Mouse (Mus musculus): ENCODE measurements at regions not wholly inside any gene's neighbourhood (a gene's known extent, or its start where the extent isn't known, plus 50 kb on each side); places are given as distances from the start of the nearest gene placed in this dataset.

DNA sequence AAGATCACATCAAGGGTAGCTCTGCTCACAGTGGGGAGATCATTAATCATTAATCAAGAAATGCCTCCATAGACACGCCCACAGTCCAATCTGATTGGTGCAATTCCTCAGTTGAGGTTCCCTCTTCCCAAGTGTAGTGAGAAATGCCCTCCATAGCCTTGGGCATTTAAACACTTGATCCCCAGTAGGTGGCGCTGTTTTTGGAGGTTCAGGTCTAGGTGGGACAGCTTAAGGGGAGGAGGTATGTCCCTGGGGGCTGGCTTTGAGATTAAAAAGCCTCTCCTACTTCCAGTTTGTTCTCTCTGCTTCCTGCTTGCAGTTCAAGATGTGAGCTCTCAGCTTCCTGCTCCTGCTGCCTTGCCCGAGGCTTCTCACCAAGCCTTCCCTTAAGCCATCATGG, 200.5 kb upstream of the Map3k1 start:
- Histone ChIP-seq H3K9ac (no peak overlapping the region), H3K4me3 (no peak overlapping the region), H3K27ac (no peak overlapping the region), H3K9me3 (replicated peaks) (no peaks in the 10 kb centered on the region), H3K4me2 (no peak overlapping the region), H3K36me3 (no peaks in the 10 kb centered on the region), H3K27me3 (no peaks in the 10 kb centered on the region), H3K4me1 (replicated peaks) (0 out of 2 replicates have a peak, but pooled peaks cover 3% of the 10 kb centered on the region)
- no peak for ATAC-seq (replicated peaks; ENCODE audit: insufficient number of reproducible peaks, insufficient read depth, low FRiP score, low read depth)
- WGBS = 79% methylated on average over 3 of the region's 3 CpGs

GRCm38 (mm10) chr13:112010464-112010863, 201.7 kb upstream of the Map3k1 start:
- Histone ChIP-seq H3K9me3 (replicated peaks) (no peaks in the 10 kb centered on the region), H3K4me1 (replicated peaks) (0 out of 2 replicates have a peak, but pooled peaks cover 3% of the 10 kb centered on the region), H3K36me3 (no peaks in the 10 kb centered on the region), H3K27me3 (no peaks in the 10 kb centered on the region), H3K4me2 (no peak overlapping the region), H3K4me3 (no peak overlapping the region), H3K27ac (peak overlapping the region; percentile 27; the same call in 1 of the 2 replicates), H3K9ac (no peak overlapping the region)
- 0 out of 2 replicates have a peak, but pooled peaks have one; percentile 47 for ATAC-seq (replicated peaks; ENCODE audit: insufficient number of reproducible peaks, insufficient read depth, low FRiP score, low read depth)
- 69% methylated on average over 8 of the region's 8 CpGs for WGBS

DNA sequence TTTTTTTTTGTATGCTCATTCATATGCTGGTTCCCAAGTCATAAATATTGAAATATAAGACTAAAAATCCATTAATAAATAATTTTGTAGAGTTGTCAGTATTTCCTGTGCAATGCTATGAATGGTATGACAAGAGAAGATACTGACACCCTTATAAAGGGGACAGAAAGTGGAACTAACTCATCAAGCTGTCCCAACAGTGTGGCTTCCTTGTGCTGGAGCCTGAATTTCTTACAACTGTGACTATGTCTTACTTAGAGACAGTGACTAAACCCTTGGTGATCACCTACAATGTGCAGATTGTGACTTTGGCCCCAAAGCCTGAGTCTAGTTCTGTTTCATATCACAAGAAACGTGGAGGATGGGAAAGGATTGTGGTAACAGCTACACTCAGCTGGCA, 203.8 kb upstream of the Map3k1 start:
- WGBS = 43% methylated on average over 1 of the region's 1 CpGs
- ATAC-seq (replicated peaks; ENCODE audit: insufficient number of reproducible peaks, insufficient read depth, low FRiP score, low read depth) = no peak
- H3K4me1 ChIP-seq (replicated peaks) = no peaks in the 10 kb centered on the region

GRCm38 (mm10) chr13:112015083-112015482, 206.3 kb upstream of the Map3k1 start:
- Histone ChIP-seq H3K4me3 (no peak overlapping the region), H3K9me3 (replicated peaks) (no peaks in the 10 kb centered on the region), H3K4me1 (replicated peaks) (no peaks in the 10 kb centered on the region), H3K9ac (no peak overlapping the region), H3K27ac (no peak overlapping the region), H3K27me3 (no peaks in the 10 kb centered on the region), H3K36me3 (no peaks in the 10 kb centered on the region), H3K4me2 (no peak overlapping the region)
- WGBS = 85% methylated on average over 3 of the region's 3 CpGs
- no peak for ATAC-seq (replicated peaks; ENCODE audit: insufficient number of reproducible peaks, insufficient read depth, low FRiP score, low read depth)

More for the DNA sequence above, 203.8 kb upstream of the Map3k1 start:
- Histone ChIP-seq H3K9ac (no peak overlapping the region), H3K4me2 (no peak overlapping the region), H3K9me3 (replicated peaks) (no peaks in the 10 kb centered on the region), H3K36me3 (no peaks in the 10 kb centered on the region), H3K4me3 (no peak overlapping the region), H3K27ac (no peak overlapping the region), H3K27me3 (no peaks in the 10 kb centered on the region)

DNA sequence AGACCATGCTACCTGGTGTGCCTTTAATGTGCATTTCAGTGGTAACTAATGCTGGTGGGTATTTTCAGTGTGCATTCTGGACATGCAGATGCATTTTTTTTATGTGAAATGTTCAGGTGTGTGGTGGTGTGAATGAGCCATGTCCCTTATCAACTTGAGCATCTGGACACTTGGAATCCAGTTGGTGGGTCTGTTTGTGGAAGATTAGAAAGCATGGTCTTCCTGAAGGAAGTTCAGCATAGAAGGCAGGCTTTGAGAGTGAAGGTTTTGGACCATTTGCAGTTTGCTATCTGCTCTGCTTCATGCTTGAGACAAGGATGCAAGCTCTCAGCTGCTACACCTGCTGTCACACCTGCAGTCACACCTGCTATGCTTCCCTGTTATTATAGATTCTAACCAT, 207.5 kb upstream of the Map3k1 start:
- Histone ChIP-seq H3K9ac (no peak overlapping the region), H3K4me2 (no peak overlapping the region), H3K36me3 (no peaks in the 10 kb centered on the region), H3K27me3 (no peaks in the 10 kb centered on the region), H3K4me1 (replicated peaks) (no peaks in the 10 kb centered on the region), H3K27ac (no peak overlapping the region), H3K4me3 (no peak overlapping the region), H3K9me3 (replicated peaks) (no peaks in the 10 kb centered on the region)
- no peak for ATAC-seq (replicated peaks; ENCODE audit: insufficient number of reproducible peaks, insufficient read depth, low FRiP score, low read depth)

DNA sequence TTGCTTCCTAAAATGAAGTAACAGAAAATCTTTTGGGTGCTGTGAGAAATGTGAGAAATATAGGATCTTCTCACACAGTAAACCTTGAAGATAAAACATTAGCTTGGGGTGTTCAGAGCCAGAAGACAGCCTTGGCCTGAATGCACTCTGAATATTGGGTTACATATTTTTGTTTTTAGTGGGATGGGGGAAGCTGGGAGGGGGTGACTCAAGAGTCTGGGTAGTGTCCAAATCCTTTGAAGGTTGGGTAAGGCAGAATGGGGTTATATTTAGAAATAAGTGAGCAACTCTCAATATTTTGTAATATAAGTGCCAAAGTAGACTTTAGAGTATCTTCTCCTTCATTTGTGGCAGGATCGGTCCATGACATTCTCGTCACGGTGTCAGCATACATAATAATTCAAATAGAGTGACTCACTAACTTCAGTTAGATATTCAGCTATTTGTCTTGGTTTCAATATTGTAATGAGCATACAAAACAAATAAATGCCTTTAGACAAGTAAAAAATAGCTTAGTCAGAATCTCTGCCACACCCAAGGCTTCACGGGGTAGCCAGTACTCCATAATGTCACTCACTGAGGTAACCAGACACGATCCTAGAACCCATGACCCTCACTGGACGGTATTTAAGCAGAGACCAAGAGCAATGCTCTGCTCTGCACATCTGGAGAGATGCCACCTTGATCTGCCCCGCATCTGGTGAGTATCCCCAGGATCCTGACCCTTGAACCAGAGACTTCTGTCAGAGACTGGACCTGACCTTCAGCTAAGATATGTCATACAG, 209.9 kb upstream of the Map3k1 start:
- H3K9ac ChIP-seq = no peak overlapping the region
- H3K4me3 ChIP-seq = no peak overlapping the region
- no peaks in the 10 kb centered on the region for H3K27me3 ChIP-seq
- no peak overlapping the region for H3K4me2 ChIP-seq
- no peak overlapping the region for H3K27ac ChIP-seq
- no peaks in the 10 kb centered on the region for H3K36me3 ChIP-seq
- WGBS = 84% methylated on average over 7 of the region's 7 CpGs
- no peak for ATAC-seq (replicated peaks; ENCODE audit: insufficient number of reproducible peaks, insufficient read depth, low FRiP score, low read depth)
- H3K9me3 ChIP-seq (replicated peaks) = no peaks in the 10 kb centered on the region
- peaks cover 3% of the 10 kb centered on the region; the same call in 1 of the 2 replicates for H3K4me1 ChIP-seq (replicated peaks)

DNA sequence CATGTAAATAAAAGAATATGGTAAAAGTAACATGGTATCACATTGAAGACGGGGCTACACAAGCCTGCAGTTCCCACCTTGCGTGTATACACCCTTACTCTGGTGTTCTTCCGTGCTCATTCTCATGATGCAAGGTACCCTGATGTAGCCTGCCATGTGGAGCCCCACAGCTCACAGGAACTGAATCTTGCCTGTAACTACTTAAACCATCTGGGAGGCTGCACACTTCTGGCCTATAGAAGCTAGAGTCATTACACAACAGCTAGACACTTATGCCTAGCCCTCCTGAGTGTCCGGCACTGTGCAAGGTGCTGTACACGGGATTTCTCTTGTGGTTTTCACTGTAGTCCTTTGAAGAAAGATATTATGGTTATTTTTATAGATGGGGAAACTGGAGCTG, 210.8 kb upstream of the Map3k1 start:
- WGBS = 85% methylated on average over 5 of the region's 5 CpGs

DNA sequence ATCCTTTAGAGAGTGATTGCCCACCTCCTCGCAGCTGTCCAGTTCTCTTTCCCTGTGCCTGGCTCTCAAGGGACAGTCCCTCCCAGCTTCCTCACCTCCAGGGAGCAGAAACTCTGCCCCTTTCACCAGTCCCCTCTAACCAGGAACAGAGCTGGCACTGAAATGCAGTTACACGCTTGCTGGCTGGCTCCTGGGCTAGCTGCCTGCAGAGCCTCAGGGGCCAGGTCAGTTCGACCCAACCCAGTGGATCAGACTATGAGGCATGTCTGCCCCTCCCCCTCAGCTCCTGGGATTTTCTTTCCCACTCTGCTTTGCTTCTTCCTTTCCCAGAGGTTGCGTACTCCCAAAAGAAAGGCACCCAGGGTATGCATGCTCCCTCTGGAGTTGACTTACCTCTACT, 214.4 kb upstream of the Map3k1 start:
- Histone ChIP-seq H3K36me3 (no peaks in the 10 kb centered on the region), H3K4me1 (replicated peaks) (peaks cover 5% of the 10 kb centered on the region; the same call in 1 of the 2 replicates), H3K27ac (no peak overlapping the region), H3K9me3 (replicated peaks) (no peaks in the 10 kb centered on the region), H3K27me3 (no peaks in the 10 kb centered on the region), H3K4me2 (no peak overlapping the region), H3K9ac (no peak overlapping the region), H3K4me3 (no peak overlapping the region)
- 40% methylated on average over 4 of the region's 4 CpGs for WGBS
- ATAC-seq (replicated peaks; ENCODE audit: insufficient number of reproducible peaks, insufficient read depth, low FRiP score, low read depth) = no peak

More for the DNA sequence above, 210.8 kb upstream of the Map3k1 start:
- Histone ChIP-seq H3K36me3 (no peaks in the 10 kb centered on the region), H3K4me3 (no peak overlapping the region), H3K27me3 (no peaks in the 10 kb centered on the region), H3K4me1 (replicated peaks) (peaks cover 3% of the 10 kb centered on the region; the same call in 1 of the 2 replicates), H3K4me2 (no peak overlapping the region), H3K27ac (no peak overlapping the region), H3K9me3 (replicated peaks) (no peaks in the 10 kb centered on the region), H3K9ac (no peak overlapping the region)
- ATAC-seq (replicated peaks; ENCODE audit: insufficient number of reproducible peaks, insufficient read depth, low FRiP score, low read depth) = no peak

GRCm38 (mm10) chr13:112024667-112025585, 216.1 kb upstream of the Map3k1 start:
- ATAC-seq (replicated peaks; ENCODE audit: insufficient number of reproducible peaks, insufficient read depth, low FRiP score, low read depth) = no peak
- no peaks in the 10 kb centered on the region for H3K36me3 ChIP-seq
- no peak overlapping the region for H3K4me2 ChIP-seq
- WGBS = 79% methylated on average over 15 of the region's 15 CpGs
- H3K27me3 ChIP-seq = no peaks in the 10 kb centered on the region
- no peak overlapping the region for H3K4me3 ChIP-seq
- no peak overlapping the region for H3K9ac ChIP-seq
- peaks cover 5% of the 10 kb centered on the region; the same call in 1 of the 2 replicates for H3K4me1 ChIP-seq (replicated peaks)
- H3K27ac ChIP-seq = peak overlapping the region; percentile 16; the same call in 1 of the 2 replicates
- no peaks in the 10 kb centered on the region for H3K9me3 ChIP-seq (replicated peaks)

DNA sequence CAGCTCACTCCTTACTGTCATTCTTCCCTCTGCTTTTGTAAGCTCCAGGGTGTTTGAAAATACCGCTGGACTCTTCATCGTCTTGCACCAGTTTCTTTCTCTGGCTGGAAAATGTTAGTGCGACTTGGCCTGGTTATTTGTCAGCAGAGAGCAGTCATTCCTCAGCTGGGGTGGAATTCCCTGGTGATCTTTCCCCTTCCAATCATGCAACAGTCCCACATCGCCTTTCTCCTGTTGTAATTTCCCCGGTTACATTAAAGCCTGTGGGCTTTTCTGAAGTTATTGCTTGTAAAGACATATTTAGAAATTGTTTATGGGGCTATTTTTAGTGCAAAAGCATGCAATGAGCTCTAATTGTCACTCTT, 216.8 kb upstream of the Map3k1 start:
- H3K27me3 ChIP-seq = no peaks in the 10 kb centered on the region
- H3K9me3 ChIP-seq (replicated peaks) = no peaks in the 10 kb centered on the region
- WGBS = 64% methylated on average over 5 of the region's 5 CpGs
- no peak overlapping the region for H3K4me3 ChIP-seq
- H3K9ac ChIP-seq = no peak overlapping the region
- H3K27ac ChIP-seq = peak overlapping the region; percentile 16; the same call in 1 of the 2 replicates
- no peak for ATAC-seq (replicated peaks; ENCODE audit: insufficient number of reproducible peaks, insufficient read depth, low FRiP score, low read depth)
- peaks cover 5% of the 10 kb centered on the region; the same call in 1 of the 2 replicates for H3K4me1 ChIP-seq (replicated peaks)
- H3K36me3 ChIP-seq = no peaks in the 10 kb centered on the region
- H3K4me2 ChIP-seq = no peak overlapping the region

- Histone ChIP-seq H3K27me3 (no peaks in the 10 kb centered on the region), H3K27ac (no peak overlapping the region), H3K36me3 (no peaks in the 10 kb centered on the region), H3K4me1 (replicated peaks) (peaks cover 5% of the 10 kb centered on the region; the same call in 1 of the 2 replicates), H3K9me3 (replicated peaks) (no peaks in the 10 kb centered on the region), H3K9ac (no peak overlapping the region), H3K4me2 (no peak overlapping the region), H3K4me3 (no peak overlapping the region)
- ATAC-seq (replicated peaks; ENCODE audit: insufficient number of reproducible peaks, insufficient read depth, low FRiP score, low read depth) = no peak
- WGBS = 89% methylated on average over 5 of the region's 5 CpGs
These were observed 218.9 kb upstream of the Map3k1 start for GRCm38 (mm10) chr13:112027736-112028135.
